Mouse (Mus musculus): ENCODE data around the gene Atad3a. TPM values are rescaled to one million over a fixed set of nuclear protein-coding genes. Genes with fewer than 3 reads are reported as not detected.

The Atad3a gene
- total and polyA plus RNA-seq, 2 experiments from 2014 or later, result 52.6 to 65.9 TPM

DNA sequence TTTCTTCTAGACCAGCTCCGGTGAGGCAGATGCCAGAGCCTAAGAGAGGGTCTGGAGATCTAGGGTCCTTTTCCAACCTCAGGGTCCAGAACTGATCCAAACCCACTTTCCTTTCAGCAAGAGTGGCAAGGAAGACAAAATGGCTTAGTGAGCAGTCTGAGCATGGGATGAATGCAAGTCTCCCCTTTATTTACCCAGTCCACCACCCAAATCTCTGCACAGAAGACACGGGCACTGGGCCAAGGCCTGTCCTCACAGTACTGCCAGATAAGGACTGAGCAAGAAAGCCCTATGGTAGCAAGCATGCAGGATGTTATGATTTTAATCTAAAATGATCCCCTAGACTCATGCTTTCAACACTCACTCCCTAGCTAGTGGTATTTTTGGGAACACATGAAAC lies 16.9 kb upstream of the Atad3a start:
- ATAC-seq (ENCODE audit: low FRiP score), result no peak

DNA sequence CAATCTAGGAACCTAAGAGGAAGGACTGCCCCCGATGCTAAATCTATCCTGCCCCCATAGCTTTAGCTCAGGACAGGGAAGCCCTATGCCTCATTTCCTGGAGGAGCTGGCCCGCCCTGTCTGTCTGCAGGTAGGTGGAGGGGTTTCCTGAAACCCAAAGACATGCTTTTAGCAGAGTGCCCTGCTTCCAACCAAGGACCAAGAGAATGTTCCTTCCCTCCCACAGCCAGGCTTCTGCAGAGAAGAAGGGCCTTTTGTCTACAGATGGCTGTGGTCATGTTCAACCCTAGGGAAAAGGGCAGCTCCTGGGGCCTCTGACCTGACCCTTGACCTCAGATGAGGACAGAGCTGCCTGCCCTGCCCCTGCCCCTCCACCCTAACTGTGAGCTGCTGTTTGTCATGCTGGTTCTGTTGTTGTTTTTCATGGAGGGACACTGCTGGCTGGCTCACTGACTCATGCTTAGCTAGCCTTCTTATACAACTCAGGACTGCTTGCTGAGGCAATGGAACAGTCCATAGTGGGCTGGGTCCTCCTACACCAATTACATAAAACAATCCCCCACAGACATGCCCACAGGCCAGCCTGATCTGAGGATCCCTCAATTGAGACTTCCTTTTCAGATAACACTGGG lies 15.9 kb upstream of the Atad3a start:
- ATAC-seq (ENCODE audit: low FRiP score) (no peak), DNase-seq (ENCODE audit: low spot score) (no peak)
- Histone ChIP-seq H3K4me1 (ENCODE audit: insufficient read depth, low read length) (peaks cover 4% of the 10 kb centered on the region; the same call in 1 of the 2 replicates), H3K27me3 (ENCODE audit: insufficient read depth, low read length) (no peaks in the 10 kb centered on the region), H3K27ac (ENCODE audit: low read depth, low read length) (no peak overlapping the region), H3K9ac (replicated peaks; ENCODE audit: low read length, poor library complexity, severe bottlenecking) (no peak overlapping the region; the same call in 1 of the 2 replicates), H3K36me3 (ENCODE audit: insufficient read depth, low read length) (no peaks in the 10 kb centered on the region), H3K9me3 (ENCODE audit: low read length) (no peaks in the 10 kb centered on the region), H3K4me3 (ENCODE audit: low read depth, low read length) (no peak overlapping the region), H3K4me2 (ENCODE audit: low read depth, low read length, poor library complexity, severe bottlenecking) (no peak overlapping the region)
- WGBS, result 40% methylated on average over 2 of the region's 2 CpGs
- no peak for TF ChIP-seq CTCF (IDR thresholded peaks at IDR 0.05)

More for the DNA sequence above, 16.9 kb upstream of the Atad3a start:
- Histone ChIP-seq H3K9ac (replicated peaks; ENCODE audit: low read length, poor library complexity, severe bottlenecking) (no peak overlapping the region), H3K4me3 (ENCODE audit: low read depth, low read length) (no peak overlapping the region), H3K9me3 (ENCODE audit: low read length) (no peaks in the 10 kb centered on the region), H3K4me2 (ENCODE audit: low read depth, low read length, poor library complexity, severe bottlenecking) (no peak overlapping the region), H3K27me3 (ENCODE audit: insufficient read depth, low read length) (no peaks in the 10 kb centered on the region), H3K36me3 (ENCODE audit: insufficient read depth, low read length) (no peaks in the 10 kb centered on the region), H3K27ac (ENCODE audit: low read depth, low read length) (no peak overlapping the region), H3K4me1 (ENCODE audit: insufficient read depth, low read length) (peaks cover 4% of the 10 kb centered on the region; the same call in 1 of the 2 replicates)
- WGBS, result 78% methylated on average over 2 of the region's 2 CpGs
- no peak for DNase-seq (ENCODE audit: low spot score)
- no peak for TF ChIP-seq CTCF (IDR thresholded peaks at IDR 0.05)

DNA sequence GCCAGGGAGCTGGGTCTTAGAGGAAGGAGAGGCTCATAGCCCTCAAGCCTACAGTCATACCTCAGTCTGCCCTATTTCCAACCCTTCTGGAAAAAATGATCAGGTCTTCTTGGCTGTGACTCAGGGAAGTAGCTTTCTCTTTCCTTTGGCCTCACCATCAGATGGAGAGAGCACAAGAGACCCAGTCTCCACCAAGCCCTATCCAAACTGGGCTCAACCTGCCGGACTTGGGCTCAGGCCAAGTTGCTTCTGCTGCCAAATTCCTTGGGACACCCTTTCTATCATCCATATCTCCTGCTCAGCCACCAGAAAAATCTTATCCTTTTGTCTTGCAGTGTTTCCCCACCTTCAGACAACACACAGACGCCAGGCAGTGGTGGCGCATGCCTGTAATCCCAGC lies 15.0 kb upstream of the Atad3a start:
- Histone ChIP-seq H3K27ac (ENCODE audit: low read depth, low read length) (peak overlapping the region; percentile 77; the same call in 1 of the 2 replicates), H3K4me3 (ENCODE audit: low read depth, low read length) (no peak overlapping the region), H3K4me1 (ENCODE audit: insufficient read depth, low read length) (peaks cover 4% of the 10 kb centered on the region; the same call in 1 of the 2 replicates), H3K36me3 (ENCODE audit: insufficient read depth, low read length) (no peaks in the 10 kb centered on the region), H3K9ac (replicated peaks; ENCODE audit: low read length, poor library complexity, severe bottlenecking) (no peak overlapping the region), H3K27me3 (ENCODE audit: insufficient read depth, low read length) (no peaks in the 10 kb centered on the region), H3K4me2 (ENCODE audit: low read depth, low read length, poor library complexity, severe bottlenecking) (no peak overlapping the region), H3K9me3 (ENCODE audit: low read length) (no peaks in the 10 kb centered on the region)
- ATAC-seq (ENCODE audit: low FRiP score) (no peak), DNase-seq (ENCODE audit: low spot score) (no peak)
- 81% methylated on average over 3 of the region's 3 CpGs for WGBS
- TF ChIP-seq CTCF (IDR thresholded peaks at IDR 0.05), result no peak

DNA sequence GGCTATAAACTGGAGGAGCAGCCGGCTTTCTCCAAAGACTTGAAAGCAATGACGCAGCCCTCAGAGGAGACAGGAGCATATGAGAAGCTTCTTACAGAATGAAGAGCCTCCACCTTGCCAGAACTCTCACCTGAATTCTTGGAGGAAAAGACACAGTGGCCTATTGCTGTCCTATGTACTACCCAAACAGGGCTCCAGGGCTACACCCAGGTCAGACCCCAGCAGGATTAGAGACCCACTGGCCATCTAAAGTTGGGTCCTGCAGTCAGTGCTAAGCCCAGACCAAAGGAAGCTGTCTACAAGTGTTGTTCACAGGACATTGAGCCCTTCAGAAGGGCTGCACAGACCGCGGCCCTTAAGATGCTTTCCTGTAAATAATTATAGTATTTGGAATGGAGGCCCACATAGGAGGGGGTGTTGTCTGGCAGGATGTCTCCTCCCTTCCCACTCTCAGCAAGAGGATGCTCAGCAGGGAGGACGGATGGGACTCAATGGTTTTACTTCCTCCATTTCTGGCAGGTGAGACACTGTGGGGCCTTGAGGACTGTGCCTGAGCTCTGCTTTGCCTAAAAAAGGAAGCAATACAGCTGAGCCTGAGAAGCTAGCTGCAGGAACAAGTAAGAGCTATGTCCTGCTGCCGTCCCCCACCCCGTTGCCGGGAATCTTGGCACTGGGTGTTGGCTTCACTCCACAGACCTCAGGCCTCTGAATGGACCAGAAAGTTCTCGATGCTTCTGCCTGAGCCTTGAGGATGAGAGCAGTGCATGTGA lies 14.3 kb upstream of the Atad3a start:
- peaks cover 4% of the 10 kb centered on the region; the same call in 1 of the 2 replicates for H3K4me1 ChIP-seq (ENCODE audit: insufficient read depth, low read length)
- H3K27ac ChIP-seq (ENCODE audit: low read depth, low read length), result peak overlapping the region; percentile 77
- no peak for TF ChIP-seq CTCF (IDR thresholded peaks at IDR 0.05)
- peak overlapping the region; percentile 55 for H3K9ac ChIP-seq (replicated peaks; ENCODE audit: low read length, poor library complexity, severe bottlenecking)
- ATAC-seq (ENCODE audit: low FRiP score) (no peak), DNase-seq (ENCODE audit: low spot score) (no peak)
- H3K36me3 ChIP-seq (ENCODE audit: insufficient read depth, low read length), result no peaks in the 10 kb centered on the region
- H3K27me3 ChIP-seq (ENCODE audit: insufficient read depth, low read length), result no peaks in the 10 kb centered on the region
- no peaks in the 10 kb centered on the region for H3K9me3 ChIP-seq (ENCODE audit: low read length)
- H3K4me2 ChIP-seq (ENCODE audit: low read depth, low read length, poor library complexity, severe bottlenecking), result peak overlapping the region; percentile 76
- 57% methylated on average over 9 of the region's 9 CpGs for WGBS
- H3K4me3 ChIP-seq (ENCODE audit: low read depth, low read length), result peak overlapping the region; percentile 36

DNA sequence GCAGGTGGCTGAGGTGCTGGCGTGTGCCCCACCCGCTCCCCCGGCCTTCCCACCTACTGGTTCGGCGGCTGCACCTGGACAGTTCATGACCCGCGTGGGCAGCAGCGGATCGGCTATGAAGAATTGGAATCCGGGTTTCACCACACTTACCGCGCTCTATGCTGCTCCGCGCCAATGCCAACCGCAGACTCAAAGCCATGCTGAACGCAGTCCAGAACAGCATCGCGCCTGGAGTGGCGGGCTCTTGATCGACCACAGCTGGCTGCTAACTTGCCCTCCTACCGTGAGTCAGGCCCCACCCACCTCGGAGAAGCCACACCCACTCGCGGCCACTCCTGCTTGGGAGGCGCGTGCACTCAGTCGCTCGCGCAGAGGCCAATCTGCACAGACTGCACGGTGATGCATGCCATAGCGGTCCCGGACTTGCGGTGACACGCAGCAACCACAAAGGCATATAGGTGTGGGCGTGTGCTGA lies 13.4 kb upstream of the Atad3a start, which contains the start of gene Vwa1:
Vwa1 (minus strand) TSS at position 419 of the 475 bp plus-strand sequence.
- peak; percentile 83 for ATAC-seq (ENCODE audit: low FRiP score)
- H3K4me3 ChIP-seq (ENCODE audit: low read depth, low read length), result peak within 1 kb of the TSS; percentile 36
- H3K27me3 ChIP-seq (ENCODE audit: insufficient read depth, low read length), result no peaks in the 10 kb centered on the region
- DNase-seq (ENCODE audit: low spot score), result peak; percentile 89
- no peak for TF ChIP-seq CTCF (IDR thresholded peaks at IDR 0.05)
- no peaks in the 10 kb centered on the region for H3K9me3 ChIP-seq (ENCODE audit: low read length)
- H3K36me3 ChIP-seq (ENCODE audit: insufficient read depth, low read length), result no peaks in the 10 kb centered on the region
- peaks cover 4% of the 10 kb centered on the region; the same call in 1 of the 2 replicates for H3K4me1 ChIP-seq (ENCODE audit: insufficient read depth, low read length)
- WGBS, result 2% methylated on average over 34 of the region's 35 CpGs
- H3K27ac ChIP-seq (ENCODE audit: low read depth, low read length), result peak within 1 kb of the TSS; percentile 77
- peak within 1 kb of the TSS; percentile 76 for H3K4me2 ChIP-seq (ENCODE audit: low read depth, low read length, poor library complexity, severe bottlenecking)
- peak within 1 kb of the TSS; percentile 55 for H3K9ac ChIP-seq (replicated peaks; ENCODE audit: low read length, poor library complexity, severe bottlenecking)

All from midbrain, postnatal 0 days (tissue).